Mouse (Mus musculus) heart, adult 9 months (tissue): ENCODE measurements around the gene Fam47e.

Source experiments
- DNase-seq, 2 experiments: peaks; one replicate each; pipeline ENCODE4 v3.0.0; 2022; ENCODE audit warnings: low spot score in 2 of 2

Fam47e gene

DNA sequence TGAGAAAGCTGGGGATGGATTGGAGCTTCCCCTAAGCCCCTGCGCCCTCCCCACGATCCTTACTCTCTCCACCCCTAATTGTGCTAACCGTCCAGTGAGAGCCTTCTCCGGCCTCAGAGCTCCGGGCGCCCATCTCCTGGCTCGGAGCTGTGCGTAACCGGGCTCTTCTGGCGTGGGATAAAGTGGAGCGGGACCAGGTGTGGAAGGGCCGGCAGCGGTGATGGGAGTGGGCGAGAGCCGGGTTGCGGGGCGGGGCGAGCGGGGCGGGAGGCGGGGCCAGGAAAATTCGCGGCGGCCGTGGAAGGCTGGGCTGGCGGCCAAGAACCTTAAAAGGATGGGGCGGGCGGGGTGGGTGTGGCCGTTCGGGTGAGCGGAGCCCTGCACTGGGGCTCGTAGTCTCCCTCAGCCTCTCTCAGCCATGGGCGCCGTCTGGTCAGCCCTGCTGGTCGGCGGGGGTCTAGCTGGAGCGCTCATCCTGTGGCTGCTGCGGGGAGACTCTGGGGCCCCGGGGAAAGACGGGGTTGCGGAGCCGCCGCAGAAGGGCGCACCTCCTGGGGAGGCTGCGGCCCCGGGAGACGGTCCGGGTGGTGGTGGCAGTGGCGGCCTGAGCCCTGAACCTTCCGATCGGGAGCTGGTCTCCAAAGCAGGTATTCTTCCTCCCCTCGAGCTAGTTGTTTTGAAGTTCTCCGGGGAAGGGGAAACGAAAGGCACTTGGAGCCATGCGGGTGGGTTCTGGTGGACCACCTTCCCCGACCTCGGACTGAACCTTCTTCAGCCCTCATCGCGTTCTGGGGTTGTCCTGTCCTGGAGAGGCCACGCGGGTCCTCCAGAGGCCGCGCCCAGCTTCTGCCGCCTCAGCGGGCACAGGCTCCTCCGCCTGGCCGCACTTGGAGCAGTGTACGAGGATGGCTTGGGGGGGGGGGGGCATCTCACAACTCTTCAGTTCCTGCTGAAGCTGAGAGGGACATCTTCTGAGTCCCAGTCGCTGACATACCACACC is 48.1 kb downstream of the Fam47e start, which contains the start of gene Stbd1:
TSS of gene Stbd1 (plus strand) at position 351 of the 1,000 bp plus-strand sequence.
- peak; percentile 39 to 42 for DNase-seq

- DNase-seq = peak; percentile 15 to 35
Measured at GRCm38 (mm10) chr5:92604452-92605247, 49.8 kb downstream of the Fam47e start.

DNA sequence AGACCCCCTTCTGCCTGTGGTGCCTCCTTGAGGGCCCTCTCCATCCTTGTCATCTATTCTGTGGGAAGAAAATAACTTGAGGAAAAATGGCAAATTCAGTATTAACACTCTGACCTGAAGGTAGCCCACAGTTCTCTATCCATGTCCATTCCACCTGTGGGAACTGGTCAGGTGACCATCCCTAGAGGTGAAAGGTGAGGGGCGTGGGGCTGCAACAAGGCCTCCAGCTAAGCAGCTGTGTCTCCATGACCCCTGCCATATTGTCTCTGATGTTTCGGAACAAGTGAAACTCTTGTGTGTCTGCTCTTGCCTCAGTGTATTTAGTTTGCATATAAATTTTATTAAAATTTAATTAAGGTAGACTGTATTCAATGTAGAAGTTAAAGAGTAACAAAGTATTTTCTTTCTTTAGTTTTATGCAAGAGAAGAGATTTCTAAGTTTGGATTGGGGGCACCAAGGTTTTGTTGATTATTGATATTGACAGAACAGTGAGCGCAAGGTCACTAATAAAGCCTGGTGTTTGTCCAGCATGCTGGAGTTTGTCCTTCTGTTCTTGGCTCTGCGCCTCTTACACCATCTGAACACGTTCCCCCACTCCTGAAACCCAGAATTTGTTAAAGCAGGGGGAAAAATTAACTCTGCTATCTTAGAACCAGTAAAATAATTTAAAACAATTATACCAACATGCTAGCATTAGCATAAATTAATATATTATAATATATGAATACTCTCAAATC is 52.8 kb downstream of the Fam47e start:
- DNase-seq = no peak

DNA sequence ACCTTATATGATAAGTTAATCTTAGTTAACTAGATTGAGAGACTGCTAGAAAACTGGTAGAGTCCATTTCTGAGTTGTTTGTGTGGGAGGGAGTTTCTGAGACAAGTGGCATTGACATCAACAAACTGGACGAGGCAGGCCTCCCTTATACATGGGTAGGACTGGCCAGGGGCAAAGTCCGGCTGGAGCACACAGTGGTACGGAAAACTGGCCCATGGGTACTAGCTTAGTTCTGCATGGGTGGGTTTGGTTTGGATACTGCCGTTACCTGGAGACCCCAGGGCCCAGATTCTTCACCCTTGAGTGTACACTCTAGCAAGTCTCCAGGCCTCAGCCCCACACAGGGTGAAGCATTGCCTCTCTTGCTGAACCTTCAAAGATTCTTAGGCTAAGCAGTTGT is 57.9 kb downstream of the Fam47e start:
- DNase-seq = no peak

GRCm38 (mm10) chr5:92621883-92622282 is 67.0 kb downstream of the Fam47e start:
- no peak for DNase-seq

- no peak for DNase-seq
Measured at GRCm38 (mm10) chr5:92627896-92628295, 73.0 kb downstream of the Fam47e start.

DNA sequence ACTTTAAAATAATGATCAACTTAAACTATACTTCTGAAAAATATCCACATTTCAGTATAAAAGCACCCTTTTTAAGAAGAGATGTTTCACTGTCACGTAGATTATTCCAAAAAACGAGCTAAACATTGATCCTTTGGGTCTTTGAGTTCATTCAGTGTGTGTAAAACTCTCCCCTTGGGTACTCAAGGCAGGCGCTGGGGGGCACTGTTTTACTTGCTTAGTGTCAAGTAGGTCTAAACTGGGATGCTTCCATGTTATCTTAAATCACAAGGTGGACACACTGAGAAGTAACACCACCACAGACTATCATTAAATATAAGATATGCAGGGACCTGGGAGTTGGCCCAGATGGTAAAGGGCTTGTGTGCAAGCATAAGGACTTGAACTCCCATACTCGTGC is 78.7 kb downstream of the Fam47e start:
- no peak for DNase-seq

DNA sequence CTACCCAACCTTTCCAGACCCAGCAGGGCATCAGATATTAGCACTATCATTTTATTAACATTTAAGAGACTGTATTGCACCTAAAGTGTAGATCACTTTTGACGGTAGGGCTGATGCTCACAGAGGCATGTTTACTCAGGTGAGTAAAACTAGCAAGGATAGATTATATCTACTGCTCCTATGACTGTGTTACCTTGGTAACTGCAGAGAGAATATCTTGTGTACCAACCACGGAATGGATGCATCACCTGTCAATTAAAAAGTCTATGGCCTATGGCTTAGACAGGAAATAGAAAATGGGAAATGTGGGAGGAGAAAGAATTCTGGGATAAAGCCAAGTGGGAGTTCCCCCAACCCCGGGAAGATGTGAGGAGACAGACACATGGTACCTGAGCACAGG is 80.0 kb downstream of the Fam47e start:
- no peak for DNase-seq

DNA sequence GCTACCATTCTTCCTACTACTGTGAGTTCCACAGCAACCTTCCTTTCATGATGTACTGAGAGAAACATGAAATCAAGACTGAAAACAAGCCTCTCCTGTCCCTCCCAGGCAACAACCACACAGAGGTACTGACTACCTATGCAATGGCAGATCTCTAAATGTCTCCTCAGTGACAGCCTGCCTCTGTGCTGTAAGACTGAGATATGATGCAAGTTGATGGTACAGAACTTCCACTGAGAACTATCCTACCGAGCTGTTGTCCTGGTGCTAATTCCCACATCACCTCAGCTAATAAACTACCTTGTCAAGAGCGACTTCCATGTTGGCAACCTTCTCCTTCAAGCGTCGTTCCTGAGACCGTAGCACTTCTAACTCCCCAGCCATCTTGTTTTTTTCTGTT is 81.0 kb downstream of the Fam47e start:
- no peak for DNase-seq

GRCm38 (mm10) chr5:92640861-92641260 is 86.0 kb downstream of the Fam47e start:
- DNase-seq = no peak
